Mouse (Mus musculus): ENCODE results near the gene Pax7.

Gene Pax7

GRCm38 (mm10) chr4:139830581-139831387 lies 2.5 kb downstream of the Pax7 start:
- no peak for DNase-seq (ENCODE audit: low spot score in 2 of 2)

- no peak for DNase-seq (ENCODE audit: low spot score in 2 of 2)
Measured at GRCm38 (mm10) chr4:139830053-139830452, 3.3 kb downstream of the Pax7 start.

- no peak for DNase-seq (ENCODE audit: low spot score in 2 of 2)
Measured at GRCm38 (mm10) chr4:139828871-139829590, 4.3 kb downstream of the Pax7 start.

- no peak for DNase-seq (ENCODE audit: low spot score in 2 of 2)
Measured at GRCm38 (mm10) chr4:139828283-139828678, 5.0 kb downstream of the Pax7 start.

- DNase-seq (ENCODE audit: low spot score in 2 of 2) = no peak
Measured at GRCm38 (mm10) chr4:139827501-139828282, 5.6 kb downstream of the Pax7 start.

GRCm38 (mm10) chr4:139826231-139826630 lies 7.1 kb downstream of the Pax7 start:
- no peak for DNase-seq (ENCODE audit: low spot score in 2 of 2)

GRCm38 (mm10) chr4:139825326-139826112 lies 7.8 kb downstream of the Pax7 start:
- DNase-seq (ENCODE audit: low spot score in 2 of 2) = no peak

GRCm38 (mm10) chr4:139824572-139825325 lies 8.6 kb downstream of the Pax7 start:
- DNase-seq (ENCODE audit: low spot score in 2 of 2) = no peak

GRCm38 (mm10) chr4:139823870-139824472 lies 9.4 kb downstream of the Pax7 start:
- DNase-seq (ENCODE audit: low spot score in 2 of 2) = no peak

GRCm38 (mm10) chr4:139823138-139823869 lies 10.0 kb downstream of the Pax7 start:
- no peak for DNase-seq (ENCODE audit: low spot score in 2 of 2)

GRCm38 (mm10) chr4:139822214-139823137 lies 10.9 kb downstream of the Pax7 start:
- no peak for DNase-seq (ENCODE audit: low spot score in 2 of 2)

GRCm38 (mm10) chr4:139821491-139822160 lies 11.7 kb downstream of the Pax7 start:
- DNase-seq (ENCODE audit: low spot score in 2 of 2) = no peak

- no peak for DNase-seq (ENCODE audit: low spot score in 2 of 2)
Measured at GRCm38 (mm10) chr4:139821071-139821470, 12.3 kb downstream of the Pax7 start.

GRCm38 (mm10) chr4:139819411-139820030 lies 13.8 kb downstream of the Pax7 start:
- no peak for DNase-seq (ENCODE audit: low spot score in 2 of 2)

- no peak for DNase-seq (ENCODE audit: low spot score in 2 of 2)
Measured at GRCm38 (mm10) chr4:139818163-139818562, 15.2 kb downstream of the Pax7 start.

GRCm38 (mm10) chr4:139813371-139813960 lies 19.9 kb downstream of the Pax7 start:
- no peak for DNase-seq (ENCODE audit: low spot score in 2 of 2)

- no peak for DNase-seq (ENCODE audit: low spot score in 2 of 2)
Measured at GRCm38 (mm10) chr4:139811901-139812300, 21.4 kb downstream of the Pax7 start.
